ENCODE assay signal across 9 mouse cellular contexts in the genomic region with DNA sequence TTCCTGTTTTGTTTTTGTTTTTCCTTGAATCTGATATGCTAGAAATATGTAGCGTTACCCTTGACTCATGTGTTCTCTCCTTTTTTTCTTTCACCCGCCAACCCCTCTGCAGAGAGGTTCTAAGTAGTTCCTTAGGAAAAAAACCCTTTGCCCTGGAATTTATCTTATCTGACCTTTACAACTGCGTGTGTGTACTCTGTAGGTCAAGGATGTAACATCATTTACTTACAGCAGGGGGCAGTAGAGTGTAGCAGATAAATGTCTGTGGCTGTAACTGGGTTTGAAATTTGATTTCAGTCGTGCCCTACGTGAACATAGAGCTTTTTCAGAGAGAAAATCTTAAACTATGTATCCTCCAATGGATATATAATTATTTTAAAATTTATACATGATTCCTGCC. TPM values are rescaled to one million over a fixed set of nuclear protein-coding genes. Genes with fewer than 3 reads are reported as not detected.
DNase-seq lines count a peak whose midpoint lies in the region; ATAC-seq and TF ChIP-seq lines count a peak whose summit lies in the region.
"Had no signal": no experiment of that assay in that cellular context is flagged by ENCODE, and none has a peak within 500 bp of the region (broad histone marks: within the 10 kb centered on the region; RNA-seq: fewer than 3 reads in every experiment).

No protein-coding gene starts in this region.

- no peak for ATAC-seq in hindbrain, embryonic 11.5 days (ENCODE audit: low FRiP score)
- no peak for ATAC-seq in hindbrain, embryonic 16.5 days
- no peak for ATAC-seq in G1E (ENCODE audit: extremely low read depth, insufficient number of reproducible peaks, low FRiP score, poor library complexity, severe bottlenecking)
- ATAC-seq in erythroid progenitor cell, adult 5-6 weeks (replicated peaks; ENCODE audit: low FRiP score, poor library complexity, severe bottlenecking) = 0 out of 2 replicates have a peak, but pooled peaks have one; percentile 67

- 0 out of 2 replicates have a peak, but pooled peaks have one; percentile 35 for TF ChIP-seq CTCF in G1E (IDR thresholded peaks at IDR 0.05; ENCODE audit: low read depth, low read length)

- no peaks in the 10 kb centered on the region for H3K27me3 ChIP-seq in hindbrain, embryonic 11.5 days (ENCODE audit: control insufficient read depth, insufficient read depth, low read length)
- no peaks in the 10 kb centered on the region for H3K27me3 ChIP-seq in hindbrain, embryonic 16.5 days (replicated peaks; ENCODE audit: control insufficient read depth, insufficient read depth, low read length)
- peaks cover 6% of the 10 kb centered on the region; the same call in 1 of the 2 replicates for H3K27me3 ChIP-seq in G1E (ENCODE audit: insufficient read depth, low read length)
- H3K27me3 ChIP-seq: liver, embryonic 15.5 days had no signal

- no peaks in the 10 kb centered on the region for H3K9me3 ChIP-seq in hindbrain, embryonic 11.5 days (ENCODE audit: control insufficient read depth, low read length)
- peaks cover 2% of the 10 kb centered on the region; the same call in 1 of the 2 replicates for H3K9me3 ChIP-seq in hindbrain, embryonic 16.5 days (ENCODE audit: control insufficient read depth, low read length)
- H3K9me3 ChIP-seq in G1E (replicated peaks) = no peaks in the 10 kb centered on the region
- H3K9me3 ChIP-seq: liver, embryonic 15.5 days had no signal

- no peaks in the 10 kb centered on the region for H3K4me1 ChIP-seq in hindbrain, embryonic 11.5 days (replicated peaks; ENCODE audit: control insufficient read depth, insufficient read depth, low read length)
- H3K4me1 ChIP-seq in hindbrain, embryonic 16.5 days (ENCODE audit: control insufficient read depth, insufficient read depth, low read depth, low read length) = no peaks in the 10 kb centered on the region
- no peaks in the 10 kb centered on the region for H3K4me1 ChIP-seq in G1E (ENCODE audit: insufficient read depth, low read depth, low read length)
- H3K4me1 ChIP-seq: liver, embryonic 15.5 days had no signal

- no peak overlapping the region for H3K4me3 ChIP-seq in hindbrain, embryonic 11.5 days (ENCODE audit: low read depth, low read length)
- H3K4me3 ChIP-seq in hindbrain, embryonic 16.5 days (ENCODE audit: low read length) = no peak overlapping the region
- H3K4me3 ChIP-seq in G1E (ENCODE audit: low read depth, low read length) = no peak overlapping the region
- H3K4me3 ChIP-seq: erythroblast, embryonic 14.5 days; liver, embryonic 15.5 days had no signal

- no peak overlapping the region for H3K27ac ChIP-seq in hindbrain, embryonic 11.5 days (ENCODE audit: low read depth, low read length)
- no peak overlapping the region for H3K27ac ChIP-seq in hindbrain, embryonic 16.5 days (ENCODE audit: low read depth, low read length)
- H3K27ac ChIP-seq: liver, embryonic 15.5 days had no signal

- peak; percentile 64 for DNase-seq in hindbrain, embryonic 11.5 days (ENCODE audit: low spot score)
- peak; percentile 69 for DNase-seq in A20 (ENCODE audit: low read depth, low spot score)
- DNase-seq in G1E (ENCODE audit: low spot score) = peak; percentile 14
- peak; percentile 42 for DNase-seq in lung, postnatal 14 days
- no peak for DNase-seq in ovary, postnatal 36 days (ENCODE audit: low spot score)

- WGBS in hindbrain, embryonic 11.5 days = 38% methylated on average over 5 of the region's 5 CpGs
- 36% methylated on average over 5 of the region's 5 CpGs for WGBS in hindbrain, embryonic 16.5 days

- H3K36me3 ChIP-seq in hindbrain, embryonic 11.5 days (ENCODE audit: control insufficient read depth, insufficient read depth, low read length) = no peaks in the 10 kb centered on the region
- no peaks in the 10 kb centered on the region for H3K36me3 ChIP-seq in hindbrain, embryonic 16.5 days (ENCODE audit: control insufficient read depth, insufficient read depth, low read length)
- no peaks in the 10 kb centered on the region for H3K36me3 ChIP-seq in G1E (replicated peaks)
- H3K36me3 ChIP-seq: liver, embryonic 15.5 days had no signal

- H3K9ac ChIP-seq in hindbrain, embryonic 11.5 days (ENCODE audit: low read depth, low read length) = no peak overlapping the region
- no peak overlapping the region for H3K9ac ChIP-seq in hindbrain, embryonic 16.5 days (ENCODE audit: low read depth, low read length)
- H3K9ac ChIP-seq: liver, embryonic 15.5 days had no signal

- no peak overlapping the region for H3K4me2 ChIP-seq in hindbrain, embryonic 11.5 days (replicated peaks; ENCODE audit: low read depth, low read length)
- no peak overlapping the region for H3K4me2 ChIP-seq in hindbrain, embryonic 16.5 days (ENCODE audit: low read length)
- H3K4me2 ChIP-seq: liver, embryonic 15.5 days had no signal

RNA-seq across cellular contexts. Expression of a gene that starts 13.3 kb away (rescaled TPM):
- polyA plus RNA-seq in hindbrain, embryonic 11.5 days (2014; fragmentation: Nextera tagmentation; extraction: Ambion mirVana) = 0.07 and 0.19 TPM in 2 replicates
- polyA plus RNA-seq in hindbrain, embryonic 16.5 days (2015; fragmentation: Nextera tagmentation; extraction: Ambion mirVana) = 1.8 and 1.9 TPM in 2 replicates
- total RNA-seq in G1E (2014; fragmentation: Nextera tagmentation) = not detected in 2 replicates
- total RNA-seq in G1E (2017) = not detected in 2 replicates
- polyA plus RNA-seq in G1E (2012) = not detected in 2 replicates
- total RNA-seq in erythroid progenitor cell, adult 5-6 weeks (2015; ENCODE audit: low replicate concordance) = not detected in 2 replicates
- not detected in 2 replicates for total RNA-seq in erythroid progenitor cell, adult 5-6 weeks (2017; ENCODE audit: low replicate concordance)
- polyA plus RNA-seq: erythroblast, embryonic 14.5 days; liver, embryonic 15.5 days had no signal

RNA-seq across cellular contexts. Expression of a gene that starts 20.0 kb away (rescaled TPM):
- 0.11 and 0.14 TPM in 2 replicates for polyA plus RNA-seq in hindbrain, embryonic 11.5 days (2014; fragmentation: Nextera tagmentation; extraction: Ambion mirVana)
- polyA plus RNA-seq in hindbrain, embryonic 16.5 days (2015; fragmentation: Nextera tagmentation; extraction: Ambion mirVana) = 0.75 and 1.2 TPM in 2 replicates
- total RNA-seq in G1E (2014; fragmentation: Nextera tagmentation) = not detected in 2 replicates
- 0.11 TPM in 1 of 2 replicates, not detected in the other for total RNA-seq in G1E (2017)
- not detected in 2 replicates for polyA plus RNA-seq in G1E (2012)
- 1.7 and 4.3 TPM in 2 replicates for total RNA-seq in erythroid progenitor cell, adult 5-6 weeks (2015; ENCODE audit: low replicate concordance)
- total RNA-seq in erythroid progenitor cell, adult 5-6 weeks (2017; ENCODE audit: low replicate concordance) = 6.7 and 7.8 TPM in 2 replicates
- polyA plus RNA-seq: erythroblast, embryonic 14.5 days had no signal

RNA-seq across cellular contexts. Expression of a gene that starts 40.1 kb away (rescaled TPM):
- 84.4 and 101 TPM in 2 replicates for polyA plus RNA-seq in hindbrain, embryonic 11.5 days (2014; fragmentation: Nextera tagmentation; extraction: Ambion mirVana)
- 19.6 and 26.6 TPM in 2 replicates for polyA plus RNA-seq in hindbrain, embryonic 16.5 days (2015; fragmentation: Nextera tagmentation; extraction: Ambion mirVana)
- total RNA-seq in G1E (2014; fragmentation: Nextera tagmentation) = 103 and 128 TPM in 2 replicates
- total RNA-seq in G1E (2017) = 35.0 and 51.6 TPM in 2 replicates
- polyA plus RNA-seq in G1E (2012) = 83.0 and 96.3 TPM in 2 replicates
- 128 and 147 TPM in 2 replicates for total RNA-seq in erythroid progenitor cell, adult 5-6 weeks (2015; ENCODE audit: low replicate concordance)
- 146 and 147 TPM in 2 replicates for total RNA-seq in erythroid progenitor cell, adult 5-6 weeks (2017; ENCODE audit: low replicate concordance)
